Mouse (Mus musculus): ENCODE measurements around the gene Elmsan1. TPM values are rescaled to one million over a fixed set of nuclear protein-coding genes. Genes with fewer than 3 reads are reported as not detected.

The Elmsan1 gene
- total RNA-seq, 1 experiment from 2014 or later: 15.1 TPM

DNA sequence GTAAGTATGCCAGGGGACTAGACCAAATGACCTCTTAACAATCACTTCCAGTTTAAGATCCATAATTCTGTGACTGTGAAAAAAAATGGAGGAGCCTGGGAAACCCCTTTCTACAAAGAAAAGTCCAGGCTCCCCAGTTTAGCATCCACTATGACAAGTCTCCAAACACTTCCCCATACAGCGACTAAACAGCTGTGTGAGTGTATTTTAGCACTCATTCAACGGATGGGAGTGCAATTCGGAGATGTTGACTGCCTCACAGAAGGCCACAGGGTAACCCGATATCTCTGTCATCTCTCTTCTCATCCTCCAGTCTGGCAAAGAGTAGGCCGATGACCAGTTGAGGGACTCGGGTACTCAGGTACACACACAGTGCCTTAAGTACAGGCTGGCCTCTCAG lies 23.5 kb downstream of the Elmsan1 start:
- ATAC-seq (replicated peaks; ENCODE audit: low read depth, poor library complexity, severe bottlenecking): no peak

DNA sequence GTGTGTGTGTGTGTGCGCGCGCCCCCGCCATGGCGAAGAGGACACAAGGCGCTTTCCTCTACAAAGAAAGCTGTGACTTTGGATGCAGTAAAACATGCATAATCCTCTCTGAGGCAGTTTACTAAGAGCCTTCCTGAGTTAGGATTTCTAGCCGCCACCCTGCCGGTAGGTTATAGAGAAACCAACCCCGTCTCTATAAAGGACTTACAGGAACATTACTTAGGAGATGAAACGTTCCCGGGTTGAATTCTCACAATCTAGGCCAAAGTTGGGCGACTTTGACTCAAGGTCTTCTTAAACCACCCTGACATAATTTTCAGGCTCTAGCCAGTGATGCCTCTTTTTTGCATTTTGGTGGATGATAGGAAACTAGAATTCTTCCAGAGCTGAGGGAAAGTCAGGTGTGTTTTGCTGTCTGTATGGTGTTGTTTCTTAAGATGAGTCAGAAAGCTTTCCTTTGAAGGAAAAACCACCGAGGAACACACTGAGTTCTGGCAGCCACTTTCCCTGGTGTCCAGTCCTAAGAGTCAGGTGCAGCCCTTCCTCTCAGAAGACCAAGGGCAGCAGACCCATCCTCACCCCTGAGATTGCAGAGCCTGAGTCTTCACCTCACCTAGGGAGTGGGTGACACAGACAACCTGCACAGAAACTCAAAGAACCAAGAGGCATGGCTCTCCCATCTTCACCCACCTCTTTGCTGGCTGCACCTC lies 24.1 kb downstream of the Elmsan1 start:
- ATAC-seq (replicated peaks; ENCODE audit: low read depth, poor library complexity, severe bottlenecking): no peak

DNA sequence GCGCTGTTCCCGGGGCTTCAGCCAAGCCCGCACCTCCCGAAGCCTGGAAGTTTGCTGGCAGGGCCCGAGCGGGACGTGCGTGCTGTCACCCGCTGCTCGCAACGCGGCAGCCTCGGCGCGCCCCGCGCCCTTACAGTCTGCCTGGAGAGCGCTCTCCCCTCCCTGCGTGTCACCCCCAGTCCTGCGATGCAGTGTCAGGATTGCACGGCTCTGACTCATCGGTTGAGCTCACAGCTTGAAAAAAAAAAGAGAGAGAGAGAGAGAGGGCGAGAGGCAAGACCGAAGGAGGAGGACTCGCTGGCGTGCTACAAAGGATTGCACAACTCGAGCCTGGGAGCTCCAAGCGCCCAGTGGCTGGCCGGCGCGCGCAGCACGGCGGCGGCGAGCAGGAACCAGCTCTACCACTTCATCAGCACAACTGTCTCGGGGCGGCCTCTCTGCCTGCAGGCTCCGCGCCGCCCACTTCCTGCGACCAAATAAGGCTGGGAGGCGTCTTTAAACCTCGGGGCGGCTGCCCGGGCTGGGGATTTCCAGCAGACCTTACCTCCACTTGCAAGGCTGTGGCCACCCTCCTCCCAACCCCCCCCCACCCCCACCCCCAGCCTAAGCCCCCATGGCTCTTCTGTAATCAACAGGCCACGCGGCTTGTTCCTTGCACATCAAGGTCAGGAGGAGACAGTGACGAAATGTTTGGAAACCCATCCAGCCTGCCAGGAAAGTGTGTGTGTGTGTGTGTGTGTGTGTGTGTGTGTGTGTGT lies 24.9 kb downstream of the Elmsan1 start:
- peak; percentile 84 for ATAC-seq (replicated peaks; ENCODE audit: low read depth, poor library complexity, severe bottlenecking)

DNA sequence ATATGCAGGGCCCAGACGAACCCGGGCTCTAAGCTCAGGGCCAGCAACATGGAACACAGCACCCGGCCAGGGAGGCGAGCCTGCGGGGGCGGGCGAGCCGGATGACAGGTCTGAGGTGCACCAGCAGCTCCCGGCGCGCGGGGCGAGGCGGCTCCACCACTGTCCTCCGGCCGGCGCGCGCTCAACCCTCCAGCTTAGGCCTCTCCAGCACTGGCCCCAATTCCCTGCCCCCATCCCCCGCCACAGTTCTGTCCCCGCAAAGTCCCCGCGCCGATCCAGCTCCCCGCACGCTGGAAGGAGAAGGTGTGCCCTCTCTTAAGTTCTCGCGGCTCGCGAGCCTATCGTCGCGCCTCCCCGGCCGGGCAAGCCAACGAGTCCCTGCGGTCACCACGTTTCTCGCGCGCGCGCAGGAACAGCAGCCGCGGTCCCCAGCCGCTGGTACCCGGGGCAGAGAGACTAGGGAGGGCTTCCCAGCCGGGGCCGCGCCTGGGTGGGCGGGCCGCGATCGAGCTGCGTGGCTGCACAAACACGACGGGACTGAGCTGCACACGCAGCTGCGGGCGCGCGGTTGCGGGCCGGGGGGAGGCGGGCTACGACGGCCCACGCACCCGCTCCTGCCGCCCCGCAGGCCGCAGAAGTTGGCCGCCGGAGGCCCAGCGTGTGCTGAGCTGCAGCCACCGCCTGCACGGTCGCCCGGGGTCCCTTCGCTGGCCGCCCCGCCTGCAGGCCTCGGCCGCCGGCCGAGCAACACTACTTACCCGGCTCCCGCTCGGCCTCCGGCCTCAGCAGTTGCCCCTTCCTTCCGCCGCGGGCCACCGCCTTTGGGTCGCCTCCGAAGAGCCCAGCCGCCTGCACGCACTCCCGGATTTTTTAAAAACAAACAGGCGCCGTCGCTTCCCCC lies 25.7 kb downstream of the Elmsan1 start:
- ATAC-seq (replicated peaks; ENCODE audit: low read depth, poor library complexity, severe bottlenecking): peak; percentile 30

DNA sequence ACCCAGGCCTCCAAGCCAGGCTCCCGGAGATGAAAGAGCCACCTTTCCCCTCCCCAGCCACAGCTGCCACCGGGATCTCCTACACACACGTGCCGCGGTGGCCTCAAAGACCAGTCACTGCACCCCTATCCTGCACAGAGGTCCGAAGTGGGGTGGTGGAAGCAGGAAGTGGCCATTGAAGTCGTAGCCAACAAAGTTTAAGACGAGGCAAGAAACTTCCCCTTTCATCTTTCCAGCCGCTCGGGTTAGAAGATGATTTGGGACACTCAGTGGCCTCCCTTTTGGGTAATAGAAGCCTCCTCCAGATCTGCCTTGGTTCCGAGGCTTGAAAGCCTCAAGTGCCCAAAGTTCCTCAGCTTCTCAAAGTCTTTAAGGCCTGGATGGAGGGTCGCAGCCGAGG lies 26.4 kb downstream of the Elmsan1 start:
- no peak for ATAC-seq (replicated peaks; ENCODE audit: low read depth, poor library complexity, severe bottlenecking)

DNA sequence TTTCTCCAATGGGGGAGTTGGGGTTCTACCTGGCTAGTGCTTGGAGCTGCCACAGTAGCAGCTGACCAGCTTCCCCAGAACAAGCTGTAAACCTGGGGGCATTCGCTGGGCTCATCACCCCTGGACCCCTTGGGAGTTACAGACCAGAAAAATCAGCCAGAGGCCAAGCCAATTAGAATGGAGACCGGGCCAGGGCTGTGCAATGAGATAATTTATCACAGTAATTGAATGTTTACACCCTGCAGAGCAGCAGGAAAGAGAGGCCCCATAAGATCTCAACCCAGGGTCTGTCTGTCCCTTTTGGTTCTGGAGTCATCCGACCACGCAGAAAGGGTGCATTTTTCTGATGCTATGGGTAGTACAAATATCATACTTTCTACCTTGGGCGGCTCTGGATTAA lies 26.9 kb downstream of the Elmsan1 start:
- no peak for ATAC-seq (replicated peaks; ENCODE audit: low read depth, poor library complexity, severe bottlenecking)

DNA sequence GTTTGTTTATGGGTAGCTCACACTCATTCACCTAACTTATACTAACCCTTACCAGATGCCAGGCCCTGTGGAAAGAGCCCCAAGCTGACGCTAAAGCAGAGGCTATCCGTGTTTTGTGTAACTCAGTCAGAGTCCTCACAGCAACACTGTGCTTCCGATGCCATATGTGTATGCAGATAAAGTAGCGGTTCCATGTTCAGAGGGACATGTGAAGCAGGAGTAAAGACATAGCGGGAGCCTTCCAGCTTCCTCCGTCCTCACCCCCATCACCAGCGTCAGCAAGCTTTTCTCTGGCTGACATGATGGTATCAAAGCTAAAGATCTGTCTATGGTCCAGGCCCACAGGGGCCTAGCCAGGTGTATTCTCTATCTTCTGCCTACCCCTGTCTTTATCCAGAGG lies 27.5 kb downstream of the Elmsan1 start:
- ATAC-seq (replicated peaks; ENCODE audit: low read depth, poor library complexity, severe bottlenecking): no peak

DNA sequence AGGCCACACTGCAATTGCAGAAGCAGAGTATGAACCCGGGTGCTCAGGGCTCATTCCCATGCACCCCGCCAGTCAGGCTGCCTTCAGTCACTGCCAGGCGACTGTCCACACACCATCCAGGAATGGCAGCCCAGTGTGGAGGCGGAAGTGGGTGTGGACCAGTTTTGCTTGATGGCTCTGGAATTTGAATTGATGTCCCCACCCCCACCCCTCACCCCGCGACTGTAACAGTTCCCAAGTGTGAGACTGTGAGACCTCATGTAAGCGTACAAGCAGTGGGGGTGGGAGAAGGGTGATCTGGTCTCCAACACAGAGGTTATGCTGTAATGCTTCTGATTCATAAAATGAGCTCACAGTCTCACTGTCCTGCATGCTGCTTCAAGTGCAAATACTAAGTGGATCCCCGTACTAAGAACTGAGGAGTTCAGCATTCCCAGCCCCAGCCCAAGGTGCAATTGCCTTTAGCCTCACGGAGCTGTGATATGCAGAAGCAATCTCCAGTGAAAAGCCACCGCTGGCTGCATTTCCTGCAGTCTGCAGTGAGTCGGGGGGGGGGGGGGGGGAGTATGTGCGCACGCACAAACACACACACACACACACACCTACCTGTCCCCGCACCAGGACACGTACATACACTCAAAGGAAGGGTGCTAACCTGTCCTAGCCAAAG lies 28.4 kb downstream of the Elmsan1 start:
- ATAC-seq (replicated peaks; ENCODE audit: low read depth, poor library complexity, severe bottlenecking): no peak

DNA sequence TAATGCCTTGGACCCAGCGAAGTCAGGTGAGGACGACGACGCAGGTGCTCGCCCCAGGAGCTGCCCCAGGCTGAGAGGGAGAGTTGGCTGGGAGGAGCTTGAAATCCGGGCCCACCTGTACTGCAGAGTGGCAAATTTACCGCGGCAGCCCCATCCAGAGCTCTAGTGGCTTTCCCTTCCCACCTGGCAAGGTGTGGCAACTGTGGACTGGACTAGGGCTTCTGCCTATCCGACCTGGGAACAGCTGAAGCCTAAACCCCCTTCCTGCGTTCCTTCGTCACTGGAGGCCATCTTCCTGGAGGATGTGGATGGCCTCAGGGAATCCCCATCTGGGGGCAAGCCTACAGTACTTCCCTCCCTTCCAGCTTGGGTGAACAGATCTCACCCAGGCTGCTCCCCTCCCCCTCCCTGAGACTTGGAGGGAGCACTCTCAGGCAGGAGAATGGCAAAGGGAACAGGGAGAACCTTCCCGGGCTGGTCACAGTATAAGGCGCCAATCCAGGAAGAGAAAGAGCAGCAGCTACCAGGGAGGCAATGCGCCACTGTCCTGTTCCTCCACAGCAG lies 29.7 kb downstream of the Elmsan1 start:
- no peak for ATAC-seq (replicated peaks; ENCODE audit: low read depth, poor library complexity, severe bottlenecking)

DNA sequence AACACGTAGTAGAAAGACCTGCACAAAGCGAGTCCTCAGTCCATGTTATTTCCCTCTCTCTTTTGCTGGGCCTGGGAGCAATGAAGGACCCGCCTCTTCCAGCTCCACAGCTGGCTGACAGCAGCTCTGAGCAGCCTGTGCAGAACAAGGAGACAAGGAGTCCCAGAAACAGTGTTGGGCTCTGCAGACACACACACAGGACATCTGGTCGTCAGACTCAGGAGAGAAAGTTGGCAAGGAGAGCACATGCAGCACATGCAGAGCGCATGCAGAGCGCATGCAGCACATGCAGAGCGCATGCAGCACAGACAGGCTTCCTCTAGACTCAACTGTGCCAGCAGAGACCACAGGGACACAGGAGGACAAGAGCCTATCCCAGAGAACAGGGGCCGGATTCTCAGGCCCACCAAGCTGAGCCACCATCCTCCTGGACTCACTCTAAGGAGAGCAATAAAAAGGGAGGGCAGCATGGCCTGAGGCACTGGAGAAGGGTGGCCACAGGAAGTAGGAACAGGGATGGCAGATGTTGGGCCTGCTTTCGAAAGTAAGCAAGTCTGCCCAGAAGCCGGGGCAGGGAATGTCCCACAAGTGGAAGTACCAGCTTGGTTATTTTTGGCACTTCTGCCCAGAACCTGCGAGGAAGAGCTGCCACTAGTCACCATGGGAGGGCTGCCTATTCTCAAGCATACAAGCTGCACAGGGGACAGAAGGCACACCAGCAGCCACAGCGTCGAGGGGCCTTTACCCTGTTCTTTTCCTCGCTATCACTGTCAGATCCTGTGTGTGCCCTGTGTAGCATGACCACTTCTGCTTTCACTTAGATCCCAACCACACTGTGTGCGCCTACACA lies 30.7 kb downstream of the Elmsan1 start:
- peak; percentile 79 for ATAC-seq (replicated peaks; ENCODE audit: low read depth, poor library complexity, severe bottlenecking)

DNA sequence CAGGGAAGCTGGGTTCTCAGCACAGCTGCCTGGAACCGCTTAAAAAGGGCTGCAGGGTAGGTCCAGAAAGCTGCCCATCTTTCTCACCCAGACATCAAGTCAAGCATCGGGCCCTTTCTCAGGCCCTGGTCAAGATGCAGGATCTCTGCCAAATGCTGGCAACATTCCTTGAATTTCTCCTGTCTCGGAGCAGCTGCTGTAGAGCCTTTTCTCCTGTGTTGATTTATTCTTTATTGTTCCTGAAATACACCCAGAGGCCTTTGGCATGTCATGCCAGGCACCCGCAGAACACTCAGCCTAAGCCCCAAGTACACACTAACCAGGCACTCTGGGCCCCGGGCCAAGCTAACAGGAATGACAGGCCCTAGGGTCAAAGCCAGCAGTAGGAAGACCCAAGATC lies 31.7 kb downstream of the Elmsan1 start:
- ATAC-seq (replicated peaks; ENCODE audit: low read depth, poor library complexity, severe bottlenecking): no peak

DNA sequence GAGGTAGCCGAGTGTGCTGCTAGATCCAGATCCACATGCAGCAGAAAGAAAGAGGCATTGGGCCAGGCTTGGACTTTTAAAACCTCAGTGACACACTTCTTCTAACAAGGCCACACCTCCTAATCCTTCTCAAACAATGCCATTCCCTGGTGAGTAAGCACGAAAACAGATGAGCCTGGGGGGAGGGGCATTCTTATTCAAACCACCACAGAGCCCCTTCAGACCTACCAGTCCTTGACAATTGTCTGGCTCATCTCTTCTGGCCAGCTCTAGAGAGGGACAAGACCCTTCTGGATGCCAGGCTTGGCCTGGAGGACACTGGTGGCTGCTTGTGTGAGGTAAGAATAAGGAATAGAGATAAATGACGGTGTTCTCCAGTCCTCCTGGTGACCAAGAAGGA lies 32.1 kb downstream of the Elmsan1 start:
- no peak for ATAC-seq (replicated peaks; ENCODE audit: low read depth, poor library complexity, severe bottlenecking)

DNA sequence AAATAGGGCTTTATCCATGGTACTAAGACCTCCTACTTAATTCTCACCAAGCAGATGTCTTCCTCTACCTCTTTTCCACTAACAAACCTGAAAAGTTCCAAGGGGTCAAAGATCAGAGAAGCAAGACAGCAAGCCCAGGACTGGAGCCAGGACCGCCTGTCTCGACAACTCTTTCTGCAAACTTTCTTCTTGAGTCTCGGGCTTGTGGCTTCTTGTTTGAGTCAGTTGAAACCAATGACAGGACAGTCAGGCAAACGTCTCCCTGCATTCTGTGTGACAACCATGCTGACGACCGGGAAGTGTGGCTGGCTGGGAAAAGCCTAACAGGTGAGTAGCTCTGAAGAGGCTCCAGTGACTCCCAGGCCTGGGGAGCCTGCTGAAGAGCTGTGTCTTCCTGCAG lies 33.1 kb downstream of the Elmsan1 start:
- ATAC-seq (replicated peaks; ENCODE audit: low read depth, poor library complexity, severe bottlenecking): no peak

DNA sequence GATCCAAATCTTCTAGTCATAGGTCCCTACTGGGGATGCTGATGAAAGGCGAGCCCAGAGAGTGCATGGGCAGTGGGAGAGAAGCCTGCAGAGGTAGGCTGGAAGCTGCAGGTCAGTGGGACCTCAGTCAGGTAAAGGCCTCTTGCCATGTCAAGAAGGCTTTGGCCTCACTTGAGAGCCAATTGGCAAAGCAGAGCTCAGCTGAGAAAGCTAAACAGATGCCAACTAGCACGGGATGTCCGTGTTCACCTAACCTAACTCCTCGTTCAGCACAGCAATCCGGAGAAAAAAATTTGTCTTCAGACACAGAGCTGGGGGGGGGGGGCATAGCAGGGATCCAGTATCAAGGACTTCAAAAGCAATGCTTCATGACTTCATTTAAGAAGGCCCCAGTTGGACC lies 33.7 kb downstream of the Elmsan1 start:
- ATAC-seq (replicated peaks; ENCODE audit: low read depth, poor library complexity, severe bottlenecking): no peak

DNA sequence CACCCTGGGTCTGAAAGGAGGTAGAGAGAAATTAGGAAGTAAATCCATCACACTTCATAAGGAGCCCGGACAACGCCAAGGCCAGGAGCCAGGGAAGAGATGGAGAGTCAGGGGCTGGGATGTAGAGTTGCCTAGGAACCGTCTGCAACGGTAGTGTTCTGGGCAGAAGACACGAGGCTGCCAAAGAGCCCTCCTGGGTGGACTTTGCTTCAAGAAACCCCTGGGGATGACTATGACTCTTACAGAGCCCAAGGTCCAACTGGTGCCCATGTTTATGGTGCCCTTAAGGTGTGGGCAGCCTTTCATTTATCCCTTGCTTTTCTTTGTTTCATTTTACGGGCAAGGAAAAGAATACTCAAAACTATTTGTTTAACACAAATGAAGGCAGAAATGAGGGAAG lies 36.7 kb downstream of the Elmsan1 start:
- ATAC-seq (replicated peaks; ENCODE audit: low read depth, poor library complexity, severe bottlenecking): no peak

DNA sequence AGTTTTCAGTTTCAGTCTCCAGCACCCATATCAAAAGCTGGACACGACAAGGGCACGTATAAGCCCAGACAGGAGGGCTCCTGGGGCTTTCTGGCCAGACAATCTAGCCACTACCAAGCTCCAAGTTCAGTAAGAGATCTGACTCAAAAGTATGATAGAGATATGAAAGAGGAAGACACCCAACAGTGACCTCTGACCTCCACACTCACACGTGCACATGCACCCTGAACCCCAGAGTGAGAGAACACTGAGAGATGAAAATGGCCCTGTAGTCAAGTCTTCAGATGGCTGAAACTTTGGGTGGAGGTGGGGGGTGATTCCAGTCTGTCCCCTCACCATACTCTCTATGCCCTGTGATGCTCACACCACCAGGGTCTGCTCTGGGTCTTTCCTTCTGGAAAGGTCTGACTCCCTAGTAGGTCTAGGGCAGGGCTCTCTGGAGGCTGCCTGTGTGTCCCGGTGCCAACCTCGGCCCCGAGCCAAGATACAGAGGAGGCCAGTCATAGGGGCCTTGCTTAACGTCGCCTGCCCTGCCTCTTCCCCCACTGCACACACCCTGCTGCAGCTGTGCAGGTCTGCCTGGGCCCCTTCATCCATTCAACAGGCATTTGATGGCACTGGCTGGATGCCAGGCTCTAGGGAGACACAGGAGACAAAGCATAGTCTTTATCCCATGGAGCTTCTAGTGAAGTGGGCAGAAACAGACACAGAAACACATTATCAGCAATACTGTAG lies 37.8 kb downstream of the Elmsan1 start:
- peak; percentile 57 for ATAC-seq (replicated peaks; ENCODE audit: low read depth, poor library complexity, severe bottlenecking)

DNA sequence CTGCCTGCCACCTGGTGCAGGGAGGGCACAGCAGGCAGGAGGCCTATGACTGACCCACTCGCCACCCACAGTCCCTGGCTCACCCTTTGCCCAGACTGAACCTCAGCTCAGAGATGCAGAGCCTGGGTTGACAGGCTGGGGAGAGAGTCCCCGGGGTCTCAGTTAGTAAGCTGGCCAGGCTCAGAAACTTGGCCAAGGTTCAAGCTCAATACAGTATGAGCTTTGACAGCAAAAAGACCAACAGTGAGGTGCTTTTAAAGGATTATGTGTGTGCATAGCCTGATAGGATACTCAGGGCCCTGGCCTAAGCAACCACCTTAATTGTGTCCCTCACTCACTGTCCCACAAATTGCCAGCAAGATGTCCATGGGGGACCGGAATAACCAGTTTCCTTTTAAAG lies 38.6 kb downstream of the Elmsan1 start:
- no peak for ATAC-seq (replicated peaks; ENCODE audit: low read depth, poor library complexity, severe bottlenecking)

DNA sequence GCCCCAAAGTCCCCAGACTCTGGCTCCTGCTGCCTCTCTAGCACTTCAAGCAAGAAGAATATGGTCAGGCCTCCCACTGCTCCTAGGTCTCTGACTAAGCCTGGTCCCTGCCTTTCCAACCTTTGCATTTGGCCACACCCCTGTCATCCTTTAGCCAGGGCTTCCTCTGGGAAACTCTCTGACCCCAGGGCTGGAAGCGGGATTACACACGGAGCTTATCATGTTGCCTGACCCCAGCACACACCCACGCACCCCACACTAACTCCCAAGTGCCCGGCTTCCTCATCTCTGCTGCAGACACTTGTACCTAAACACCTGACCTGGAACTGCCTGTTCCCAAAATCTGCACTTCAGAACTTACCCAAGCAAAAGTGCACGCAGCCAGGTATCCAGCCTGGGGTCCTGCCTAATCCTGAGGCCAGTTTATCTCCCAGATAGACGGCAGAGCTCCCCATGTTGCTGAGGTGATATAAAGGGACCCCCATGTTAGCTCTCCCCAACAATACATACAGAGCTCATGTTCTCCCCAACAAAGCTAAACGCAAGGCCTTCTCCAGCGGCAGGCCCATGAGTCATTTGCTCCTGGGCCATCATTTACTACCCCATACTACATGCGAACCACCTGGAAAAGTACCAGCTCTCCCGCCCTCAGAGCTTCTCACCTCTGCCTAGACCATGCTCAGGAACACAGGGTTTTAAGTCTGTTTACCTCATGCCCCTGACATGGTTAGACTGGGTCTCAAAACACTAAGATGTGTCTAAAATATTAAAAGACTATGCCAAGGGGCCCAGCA lies 39.8 kb downstream of the Elmsan1 start:
- ATAC-seq (replicated peaks; ENCODE audit: low read depth, poor library complexity, severe bottlenecking): no peak
